Mouse (Mus musculus) lung, embryonic 14.5 days (tissue): ENCODE results near the gene Brf1. TPM values are rescaled to one million over a fixed set of nuclear protein-coding genes. Genes with fewer than 3 reads are reported as not detected.

Experiments used
- ATAC-seq: fragments of 200-750 bp; cut with Nextera tagmentation; 2 replicates; pipeline ENCODE4 v1.8.0; 2017; ENCODE audit warnings: mild to moderate bottlenecking, moderate TSS enrichment, moderate library complexity; ENCODE audit not compliant: insufficient read depth
- DNase-seq: peaks from one replicate; pipeline ENCODE4 v3.0.0-alpha.2; 2015
- H3K27ac ChIP-seq: fragments of 300-500 bp; sonication (generic); 2 replicates; pipeline ENCODE4 v1.5.1; 2014; ENCODE audit warnings: low read depth, mild to moderate bottlenecking, moderate library complexity
- H3K27me3 ChIP-seq: fragments of 300-500 bp; sonication (generic); 2 replicates; pipeline ENCODE4 v1.6.1; 2014; ENCODE audit warnings: low read length, control low read depth; ENCODE audit not compliant: insufficient read depth
- H3K36me3 ChIP-seq: fragments of 300-500 bp; sonication (generic); 2 replicates; pipeline ENCODE4 v1.6.1; 2014; ENCODE audit warnings: control low read depth; ENCODE audit not compliant: insufficient read depth
- H3K4me1 ChIP-seq: fragments of 300-500 bp; sonication (generic); 2 replicates; pipeline ENCODE4 v1.6.1; 2014; ENCODE audit warnings: antibody characterized with exemption, control low read depth; ENCODE audit not compliant: insufficient read depth
- H3K4me2 ChIP-seq: fragments of 300-500 bp; sonication (generic); 2 replicates; pipeline ENCODE4 v1.6.1; 2014; ENCODE audit warnings: mild to moderate bottlenecking
- H3K4me3 ChIP-seq: fragments of 300-500 bp; sonication (generic); 2 replicates; pipeline ENCODE4 v1.5.1; 2014; ENCODE audit warnings: low read depth, low read length
- H3K9ac ChIP-seq: fragments of 300-500 bp; sonication (generic); 2 replicates; pipeline ENCODE4 v1.6.1; 2014
- H3K9me3 ChIP-seq: fragments of 300-500 bp; sonication (generic); 2 replicates; pipeline ENCODE4 v1.6.1; 2016; ENCODE audit warnings: low read depth, low read length, control low read depth
- CTCF ChIP-seq: IDR thresholded peaks from 2 replicates; pipeline ENCODE4 v1.5.1; 2016; ENCODE audit warnings: antibody characterized with exemption, low read depth
- WGBS: fragments of 180-500 bp; shearing (Covaris S2); extraction: QIAGEN DNeasy Blood & Tissue Kit; methylation state at CpG from one replicate; pipeline ENCODE4 v1.1.7; 2014; 5-methylcytosine and 5-hydroxymethylcytosine counted together
- polyA plus RNA-seq: library from polyadenylated mRNA; unstranded; fragments of >200 nt; fragmentation: Nextera tagmentation; extraction: Ambion mirVana; gene quantifications from 2 replicates; pipeline ENCODE4 v1.2.1, GENCODE M21; 2014

Brf1 gene
- polyA plus RNA-seq, 1 experiment from 2014 or later: 65.9 TPM

- no peak overlapping the region for H3K4me3 ChIP-seq
- no peak overlapping the region for H3K27ac ChIP-seq
- no peaks in the 10 kb centered on the region for H3K27me3 ChIP-seq
- H3K9me3 ChIP-seq: no peaks in the 10 kb centered on the region
- DNase-seq (no peak), ATAC-seq (no peak)
- no peak for TF ChIP-seq CTCF
- 0 out of 2 replicates have a peak, but pooled peaks cover 3% of the 10 kb centered on the region for H3K36me3 ChIP-seq
- H3K4me2 ChIP-seq: no peak overlapping the region
- H3K9ac ChIP-seq: no peak overlapping the region
- 56% methylated on average over 4 of the region's 4 CpGs for WGBS
- no peaks in the 10 kb centered on the region for H3K4me1 ChIP-seq
These were observed 29.5 kb upstream of the Brf1 start for GRCm38 (mm10) chr12:113030046-113030445.

GRCm38 (mm10) chr12:113028898-113029297 is 28.4 kb upstream of the Brf1 start:
- Histone ChIP-seq H3K36me3 (0 out of 2 replicates have a peak, but pooled peaks cover 3% of the 10 kb centered on the region), H3K27ac (no peak overlapping the region), H3K4me2 (no peak overlapping the region), H3K9me3 (no peaks in the 10 kb centered on the region), H3K4me1 (no peaks in the 10 kb centered on the region), H3K9ac (no peak overlapping the region), H3K4me3 (no peak overlapping the region), H3K27me3 (no peaks in the 10 kb centered on the region)
- ATAC-seq (no peak), DNase-seq (no peak)
- WGBS: 72% methylated on average over 9 of the region's 9 CpGs
- TF ChIP-seq CTCF: no peak

- Histone ChIP-seq H3K27ac (no peak overlapping the region), H3K4me2 (no peak overlapping the region)
These were observed 27.6 kb upstream of the Brf1 start for GRCm38 (mm10) chr12:113028067-113028466.

GRCm38 (mm10) chr12:113027495-113027894 is 27.0 kb upstream of the Brf1 start:
- no peak overlapping the region for H3K4me3 ChIP-seq
- no peaks in the 10 kb centered on the region for H3K9me3 ChIP-seq
- no peaks in the 10 kb centered on the region for H3K27me3 ChIP-seq
- no peak overlapping the region for H3K27ac ChIP-seq
- 93% methylated on average over 2 of the region's 2 CpGs for WGBS
- H3K9ac ChIP-seq: no peak overlapping the region
- DNase-seq (no peak), ATAC-seq (no peak)
- no peaks in the 10 kb centered on the region for H3K4me1 ChIP-seq
- H3K4me2 ChIP-seq: no peak overlapping the region
- 0 out of 2 replicates have a peak, but pooled peaks cover 3% of the 10 kb centered on the region for H3K36me3 ChIP-seq
- TF ChIP-seq CTCF: no peak

More at GRCm38 (mm10) chr12:113028067-113028466, 27.6 kb upstream of the Brf1 start:
- Histone ChIP-seq H3K36me3 (0 out of 2 replicates have a peak, but pooled peaks cover 3% of the 10 kb centered on the region), H3K4me1 (no peaks in the 10 kb centered on the region), H3K9ac (no peak overlapping the region), H3K4me3 (no peak overlapping the region), H3K9me3 (no peaks in the 10 kb centered on the region), H3K27me3 (no peaks in the 10 kb centered on the region)
- ATAC-seq: no peak
- no peak for TF ChIP-seq CTCF
- DNase-seq: no peak
- 69% methylated on average over 5 of the region's 5 CpGs for WGBS

GRCm38 (mm10) chr12:113026557-113026956 is 26.1 kb upstream of the Brf1 start:
- WGBS: 92% methylated on average over 1 of the region's 1 CpGs
- no peaks in the 10 kb centered on the region for H3K27me3 ChIP-seq
- DNase-seq: no peak
- H3K4me3 ChIP-seq: no peak overlapping the region
- H3K9ac ChIP-seq: no peak overlapping the region
- no peak overlapping the region for H3K4me2 ChIP-seq
- H3K4me1 ChIP-seq: no peaks in the 10 kb centered on the region
- ATAC-seq: no peak
- H3K36me3 ChIP-seq: 0 out of 2 replicates have a peak, but pooled peaks cover 3% of the 10 kb centered on the region
- no peak for TF ChIP-seq CTCF
- H3K27ac ChIP-seq: no peak overlapping the region
- H3K9me3 ChIP-seq: no peaks in the 10 kb centered on the region

GRCm38 (mm10) chr12:113023082-113023481 is 22.6 kb upstream of the Brf1 start:
- no peak for TF ChIP-seq CTCF
- Histone ChIP-seq H3K9ac (no peak overlapping the region), H3K4me1 (no peaks in the 10 kb centered on the region), H3K27ac (no peak overlapping the region), H3K36me3 (peaks cover 9% of the 10 kb centered on the region; the same call in 1 of the 2 replicates), H3K4me3 (no peak overlapping the region), H3K9me3 (no peaks in the 10 kb centered on the region), H3K27me3 (no peaks in the 10 kb centered on the region), H3K4me2 (no peak overlapping the region)
- no peak for DNase-seq
- 68% methylated on average over 4 of the region's 4 CpGs for WGBS
- ATAC-seq: no peak

GRCm38 (mm10) chr12:113021488-113021887 is 21.0 kb upstream of the Brf1 start:
- H3K36me3 ChIP-seq: peaks cover 6% of the 10 kb centered on the region; the same call in 1 of the 2 replicates
- no peaks in the 10 kb centered on the region for H3K27me3 ChIP-seq
- no peak overlapping the region for H3K4me2 ChIP-seq
- ATAC-seq: no peak
- no peak overlapping the region for H3K9ac ChIP-seq
- no peak for DNase-seq
- no peaks in the 10 kb centered on the region for H3K4me1 ChIP-seq
- H3K9me3 ChIP-seq: no peaks in the 10 kb centered on the region
- H3K27ac ChIP-seq: no peak overlapping the region
- H3K4me3 ChIP-seq: no peak overlapping the region
- no peak for TF ChIP-seq CTCF
